Mouse (Mus musculus) testis, adult 2 months (tissue): Measurements from ENCODE around the gene Cyth1.

Source experiments
- CTCF ChIP-seq: fragments of 200-500 bp; IDR thresholded peaks from 2 replicates; pipeline ENCODE4 v1.5.1; 2012; ENCODE audit warnings: low read depth, mild to moderate bottlenecking, inconsistent platforms, low read length, moderate library complexity; ENCODE audit not compliant: control insufficient read depth, insufficient read depth, insufficient replicate concordance
- POLR2A ChIP-seq: fragments of 200-500 bp; IDR thresholded peaks from 2 replicates; pipeline ENCODE4 v1.6.1; 2012; ENCODE audit warnings: low read depth, mild to moderate bottlenecking, inconsistent platforms, low read length, moderate library complexity; ENCODE audit not compliant: control insufficient read depth

DNA sequence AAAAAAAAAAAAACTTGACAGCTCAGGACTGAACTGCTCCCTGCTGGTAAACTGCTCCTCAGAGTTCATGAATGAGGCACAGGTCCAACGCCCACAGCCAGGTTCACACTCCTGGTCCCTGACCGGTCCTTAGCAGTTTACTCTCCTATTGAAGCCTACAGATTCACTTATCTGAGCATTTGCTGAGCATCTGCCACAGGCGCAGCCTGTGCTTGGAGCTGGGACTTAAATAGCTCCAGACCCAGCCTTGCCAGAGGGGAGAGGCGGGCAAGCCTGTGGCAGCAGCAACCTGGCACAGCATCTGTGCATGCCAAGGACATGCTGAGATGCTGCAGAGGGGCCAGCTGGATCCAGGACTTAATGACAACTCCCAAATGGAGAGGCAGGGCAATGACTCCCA is 38.3 kb downstream of the Cyth1 start:
- TF ChIP-seq CTCF (no peak), POLR2A (no peak)
